Mouse (Mus musculus): Measurements from ENCODE around the gene Zfp800. TPM values are rescaled to one million over a fixed set of nuclear protein-coding genes. Genes with fewer than 3 reads are reported as not detected.

The Zfp800 gene
- polyA plus RNA-seq, 1 experiment: 11.5 TPM

GRCm38 (mm10) chr6:28221017-28221416 lies 176.8 kb downstream of the Zfp800 start:
- Histone ChIP-seq H3K4me3 (ENCODE audit: insufficient read depth, low read depth, low read length) (no peak overlapping the region), H3K4me1 (ENCODE audit: control insufficient read depth, insufficient read depth, insufficient read length, low read length) (no peaks in the 10 kb centered on the region), H3K27ac (replicated peaks; ENCODE audit: low read depth, low read length) (no peak overlapping the region)

GRCm38 (mm10) chr6:28218386-28218785 lies 179.4 kb downstream of the Zfp800 start:
- Histone ChIP-seq H3K27ac (replicated peaks; ENCODE audit: low read depth, low read length) (no peak overlapping the region), H3K4me1 (ENCODE audit: control insufficient read depth, insufficient read depth, insufficient read length, low read length) (no peaks in the 10 kb centered on the region), H3K4me3 (ENCODE audit: insufficient read depth, low read depth, low read length) (no peak overlapping the region)

GRCm38 (mm10) chr6:28215268-28215954 lies 182.4 kb downstream of the Zfp800 start:
- Histone ChIP-seq H3K4me1 (ENCODE audit: control insufficient read depth, insufficient read depth, insufficient read length, low read length) (no peaks in the 10 kb centered on the region), H3K4me3 (ENCODE audit: insufficient read depth, low read depth, low read length) (peak overlapping the region; percentile 75), H3K27ac (replicated peaks; ENCODE audit: low read depth, low read length) (no peak overlapping the region)

- H3K27ac ChIP-seq (replicated peaks; ENCODE audit: low read depth, low read length): no peak overlapping the region
- no peaks in the 10 kb centered on the region for H3K4me1 ChIP-seq (ENCODE audit: control insufficient read depth, insufficient read depth, insufficient read length, low read length)
These were observed 183.0 kb downstream of the Zfp800 start for GRCm38 (mm10) chr6:28214658-28215267.

GRCm38 (mm10) chr6:28203454-28203853 lies 194.4 kb downstream of the Zfp800 start:
- Histone ChIP-seq H3K27ac (replicated peaks; ENCODE audit: low read depth, low read length) (no peak overlapping the region), H3K4me3 (ENCODE audit: insufficient read depth, low read depth, low read length) (no peak overlapping the region), H3K4me1 (ENCODE audit: control insufficient read depth, insufficient read depth, insufficient read length, low read length) (no peaks in the 10 kb centered on the region)

More at GRCm38 (mm10) chr6:28214658-28215267, 183.0 kb downstream of the Zfp800 start:
- H3K4me3 ChIP-seq (ENCODE audit: insufficient read depth, low read depth, low read length): peak overlapping the region; percentile 75

GRCm38 (mm10) chr6:28202833-28203232 lies 195.0 kb downstream of the Zfp800 start:
- Histone ChIP-seq H3K27ac (replicated peaks; ENCODE audit: low read depth, low read length) (no peak overlapping the region), H3K4me3 (ENCODE audit: insufficient read depth, low read depth, low read length) (no peak overlapping the region), H3K4me1 (ENCODE audit: control insufficient read depth, insufficient read depth, insufficient read length, low read length) (no peaks in the 10 kb centered on the region)

GRCm38 (mm10) chr6:28193901-28194300 lies 203.9 kb downstream of the Zfp800 start:
- no peak overlapping the region for H3K4me3 ChIP-seq (ENCODE audit: insufficient read depth, low read depth, low read length)
- no peaks in the 10 kb centered on the region for H3K4me1 ChIP-seq (ENCODE audit: control insufficient read depth, insufficient read depth, insufficient read length, low read length)
- no peak overlapping the region for H3K27ac ChIP-seq (replicated peaks; ENCODE audit: low read depth, low read length)

- H3K4me3 ChIP-seq (ENCODE audit: insufficient read depth, low read depth, low read length): no peak overlapping the region
- H3K4me1 ChIP-seq (ENCODE audit: control insufficient read depth, insufficient read depth, insufficient read length, low read length): no peaks in the 10 kb centered on the region
- no peak overlapping the region for H3K27ac ChIP-seq (replicated peaks; ENCODE audit: low read depth, low read length)
These were observed 205.9 kb downstream of the Zfp800 start for GRCm38 (mm10) chr6:28191935-28192334.

Other genes with a start within 250 kb of the Zfp800 start
- 65.6 and 67.5 TPM in 2 replicates for gene Arf5, start 25.6 kb upstream of the Zfp800 start, polyA plus RNA-seq (2012; ENCODE audit: insufficient read depth, insufficient read length, missing spikeins)
- gene Fscn3, start 29.8 kb upstream of the Zfp800 start, polyA plus RNA-seq (2012; ENCODE audit: insufficient read depth, insufficient read length, missing spikeins): not detected in 2 replicates
- 4.1 and 5.7 TPM in 2 replicates for gene Gcc1, start 30.4 kb upstream of the Zfp800 start, polyA plus RNA-seq (2012; ENCODE audit: insufficient read depth, insufficient read length, missing spikeins)
- not detected in 2 replicates for gene Pax4, start 51.3 kb upstream of the Zfp800 start, polyA plus RNA-seq (2012; ENCODE audit: insufficient read depth, insufficient read length, missing spikeins)
- 18.4 and 25.4 TPM in 2 replicates for gene Snd1, start 77.1 kb upstream of the Zfp800 start, polyA plus RNA-seq (2012; ENCODE audit: insufficient read depth, insufficient read length, missing spikeins)